Mouse (Mus musculus) lung, postnatal 10 days (tissue): ENCODE results near the gene Gpr37l1.
"Not testable (repeated sequence)": the region's sequence is repeated elsewhere in the genome, so short reads cannot be mapped to it uniquely, and the experiment has no call there.

Experiments
- DNase-seq: peaks from one replicate; pipeline ENCODE4 v3.0.0; 2021

The Gpr37l1 gene

GRCm38 (mm10) chr1:135111271-135111670 lies 56.2 kb downstream of the Gpr37l1 start:
- DNase-seq = not testable (repeated sequence)
